Mouse (Mus musculus): Measurements from ENCODE around the gene Tmem120a.

DNA sequence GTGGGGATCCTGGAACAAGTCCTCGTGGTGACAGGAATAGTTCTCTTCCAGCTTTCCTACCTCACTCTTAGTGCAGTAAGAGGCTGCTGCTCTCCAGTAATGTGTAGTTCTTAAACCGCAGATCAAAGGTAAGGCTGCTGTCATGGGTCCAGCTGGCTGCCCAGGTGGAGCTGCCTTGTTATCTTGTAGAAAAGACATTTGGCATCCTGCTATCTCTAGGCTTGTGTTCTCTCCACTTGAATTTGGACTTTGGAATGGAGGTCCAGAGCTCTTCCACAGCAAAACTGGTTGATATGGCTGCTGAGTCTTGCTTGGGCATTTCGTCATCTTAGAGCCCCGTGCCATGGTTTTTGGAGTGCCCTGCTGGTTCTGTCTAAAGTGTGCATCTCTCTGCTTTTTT is 38.7 kb upstream of the Tmem120a start:
- TF ChIP-seq EP300 (optimal IDR thresholded peaks at IDR 0.05): no peak
- TF ChIP-seq CTCF (IDR thresholded peaks at IDR 0.05; ENCODE audit: low read depth): no peak
